Mouse (Mus musculus): ENCODE data around the gene Trnt1. TPM values are rescaled to one million over a fixed set of nuclear protein-coding genes. Genes with fewer than 3 reads are reported as not detected.

The Trnt1 gene
- polyA plus RNA-seq, 1 experiment from 2014 or later = 48.7 TPM

- no peak overlapping the region for H3K27ac ChIP-seq (ENCODE audit: low read length)
- H3K27me3 ChIP-seq (replicated peaks; ENCODE audit: control insufficient read depth, insufficient read depth, low read length) = no peaks in the 10 kb centered on the region
- 73% methylated on average over 4 of the region's 4 CpGs for WGBS
- no peaks in the 10 kb centered on the region for H3K36me3 ChIP-seq (ENCODE audit: control insufficient read depth, insufficient read depth, low read length)
- H3K9ac ChIP-seq (ENCODE audit: low read depth, low read length) = no peak overlapping the region
- no peak overlapping the region for H3K4me3 ChIP-seq (ENCODE audit: low read length)
- peaks cover 13% of the 10 kb centered on the region for H3K4me1 ChIP-seq (ENCODE audit: control insufficient read depth, insufficient read depth, low read length)
- no peak for ATAC-seq
- no peaks in the 10 kb centered on the region for H3K9me3 ChIP-seq (ENCODE audit: control insufficient read depth, low read length)
- no peak overlapping the region for H3K4me2 ChIP-seq (ENCODE audit: low read depth, low read length)
These were observed 2.1 kb upstream of the Trnt1 start for GRCm38 (mm10) chr6:106766774-106767173.

GRCm38 (mm10) chr6:106769290-106769866 lies 458 bp downstream of the Trnt1 start:
- H3K4me2 ChIP-seq (ENCODE audit: low read depth, low read length) = peak overlapping the region; percentile 87
- no peaks in the 10 kb centered on the region for H3K36me3 ChIP-seq (ENCODE audit: control insufficient read depth, insufficient read depth, low read length)
- H3K4me1 ChIP-seq (ENCODE audit: control insufficient read depth, insufficient read depth, low read length) = peaks cover 13% of the 10 kb centered on the region
- no peaks in the 10 kb centered on the region for H3K9me3 ChIP-seq (ENCODE audit: control insufficient read depth, low read length)
- ATAC-seq = peak; percentile 81
- peak overlapping the region; percentile 54; the same call in 1 of the 2 replicates for H3K27ac ChIP-seq (ENCODE audit: low read length)
- under 1% methylated on average over 33 of the region's 33 CpGs for WGBS
- peak overlapping the region; percentile 76 for H3K9ac ChIP-seq (ENCODE audit: low read depth, low read length)
- peak overlapping the region; percentile 89 for H3K4me3 ChIP-seq (ENCODE audit: low read length)
- no peaks in the 10 kb centered on the region for H3K27me3 ChIP-seq (replicated peaks; ENCODE audit: control insufficient read depth, insufficient read depth, low read length)

GRCm38 (mm10) chr6:106770046-106770445 lies 1.1 kb downstream of the Trnt1 start:
- H3K36me3 ChIP-seq (ENCODE audit: control insufficient read depth, insufficient read depth, low read length) = no peaks in the 10 kb centered on the region
- ATAC-seq = no peak
- H3K9ac ChIP-seq (ENCODE audit: low read depth, low read length) = peak overlapping the region; percentile 76
- H3K4me1 ChIP-seq (ENCODE audit: control insufficient read depth, insufficient read depth, low read length) = peaks cover 13% of the 10 kb centered on the region
- WGBS = 50% methylated on average over 4 of the region's 4 CpGs
- no peak overlapping the region for H3K27ac ChIP-seq (ENCODE audit: low read length)
- no peaks in the 10 kb centered on the region for H3K9me3 ChIP-seq (ENCODE audit: control insufficient read depth, low read length)
- peak overlapping the region; percentile 87 for H3K4me2 ChIP-seq (ENCODE audit: low read depth, low read length)
- peak overlapping the region; percentile 89 for H3K4me3 ChIP-seq (ENCODE audit: low read length)
- H3K27me3 ChIP-seq (replicated peaks; ENCODE audit: control insufficient read depth, insufficient read depth, low read length) = no peaks in the 10 kb centered on the region

GRCm38 (mm10) chr6:106787138-106787537 lies 18.2 kb downstream of the Trnt1 start:
- WGBS = 83% methylated on average over 3 of the region's 3 CpGs
- no peak for ATAC-seq
- H3K9ac ChIP-seq (ENCODE audit: low read depth, low read length) = no peak overlapping the region
- H3K36me3 ChIP-seq (ENCODE audit: control insufficient read depth, insufficient read depth, low read length) = 0 out of 2 replicates have a peak, but pooled peaks cover 4% of the 10 kb centered on the region
- no peak overlapping the region for H3K4me3 ChIP-seq (ENCODE audit: low read length)
- no peak overlapping the region for H3K27ac ChIP-seq (ENCODE audit: low read length)
- no peaks in the 10 kb centered on the region for H3K27me3 ChIP-seq (replicated peaks; ENCODE audit: control insufficient read depth, insufficient read depth, low read length)
- H3K9me3 ChIP-seq (ENCODE audit: control insufficient read depth, low read length) = no peaks in the 10 kb centered on the region
- no peaks in the 10 kb centered on the region for H3K4me1 ChIP-seq (ENCODE audit: control insufficient read depth, insufficient read depth, low read length)
- no peak overlapping the region for H3K4me2 ChIP-seq (ENCODE audit: low read depth, low read length)

- peaks cover 8% of the 10 kb centered on the region; the same call in 1 of the 2 replicates for H3K36me3 ChIP-seq (ENCODE audit: control insufficient read depth, insufficient read depth, low read length)
These were observed 22.5 kb downstream of the Trnt1 start for GRCm38 (mm10) chr6:106791429-106791828.

GRCm38 (mm10) chr6:106792486-106792885 lies 23.6 kb downstream of the Trnt1 start:
- H3K4me2 ChIP-seq (ENCODE audit: low read depth, low read length) = no peak overlapping the region
- no peaks in the 10 kb centered on the region for H3K27me3 ChIP-seq (replicated peaks; ENCODE audit: control insufficient read depth, insufficient read depth, low read length)
- no peaks in the 10 kb centered on the region for H3K4me1 ChIP-seq (ENCODE audit: control insufficient read depth, insufficient read depth, low read length)
- no peak overlapping the region for H3K4me3 ChIP-seq (ENCODE audit: low read length)
- no peak overlapping the region for H3K9ac ChIP-seq (ENCODE audit: low read depth, low read length)
- peaks cover 8% of the 10 kb centered on the region; the same call in 1 of the 2 replicates for H3K36me3 ChIP-seq (ENCODE audit: control insufficient read depth, insufficient read depth, low read length)
- no peaks in the 10 kb centered on the region for H3K9me3 ChIP-seq (ENCODE audit: control insufficient read depth, low read length)
- WGBS = 92% methylated on average over 5 of the region's 5 CpGs
- no peak overlapping the region for H3K27ac ChIP-seq (ENCODE audit: low read length)
- ATAC-seq = no peak

More at GRCm38 (mm10) chr6:106791429-106791828, 22.5 kb downstream of the Trnt1 start:
- H3K9me3 ChIP-seq (ENCODE audit: control insufficient read depth, low read length) = no peaks in the 10 kb centered on the region
- no peak overlapping the region for H3K4me3 ChIP-seq (ENCODE audit: low read length)
- no peak overlapping the region for H3K4me2 ChIP-seq (ENCODE audit: low read depth, low read length)
- 89% methylated on average over 8 of the region's 8 CpGs for WGBS
- ATAC-seq = no peak
- H3K27me3 ChIP-seq (replicated peaks; ENCODE audit: control insufficient read depth, insufficient read depth, low read length) = no peaks in the 10 kb centered on the region
- no peak overlapping the region for H3K27ac ChIP-seq (ENCODE audit: low read length)
- H3K4me1 ChIP-seq (ENCODE audit: control insufficient read depth, insufficient read depth, low read length) = no peaks in the 10 kb centered on the region
- H3K9ac ChIP-seq (ENCODE audit: low read depth, low read length) = no peak overlapping the region

GRCm38 (mm10) chr6:106793088-106793487 lies 24.2 kb downstream of the Trnt1 start:
- H3K4me2 ChIP-seq (ENCODE audit: low read depth, low read length) = no peak overlapping the region
- H3K36me3 ChIP-seq (ENCODE audit: control insufficient read depth, insufficient read depth, low read length) = peaks cover 8% of the 10 kb centered on the region; the same call in 1 of the 2 replicates
- no peak for ATAC-seq
- H3K4me1 ChIP-seq (ENCODE audit: control insufficient read depth, insufficient read depth, low read length) = no peaks in the 10 kb centered on the region
- no peaks in the 10 kb centered on the region for H3K27me3 ChIP-seq (replicated peaks; ENCODE audit: control insufficient read depth, insufficient read depth, low read length)
- no peaks in the 10 kb centered on the region for H3K9me3 ChIP-seq (ENCODE audit: control insufficient read depth, low read length)
- WGBS = 92% methylated on average over 7 of the region's 7 CpGs
- H3K4me3 ChIP-seq (ENCODE audit: low read length) = no peak overlapping the region
- no peak overlapping the region for H3K27ac ChIP-seq (ENCODE audit: low read length)
- no peak overlapping the region for H3K9ac ChIP-seq (ENCODE audit: low read depth, low read length)

GRCm38 (mm10) chr6:106793621-106794020 lies 24.7 kb downstream of the Trnt1 start:
- ATAC-seq = no peak
- no peaks in the 10 kb centered on the region for H3K4me1 ChIP-seq (ENCODE audit: control insufficient read depth, insufficient read depth, low read length)
- 91% methylated on average over 10 of the region's 10 CpGs for WGBS
- H3K9me3 ChIP-seq (ENCODE audit: control insufficient read depth, low read length) = no peaks in the 10 kb centered on the region
- no peaks in the 10 kb centered on the region for H3K27me3 ChIP-seq (replicated peaks; ENCODE audit: control insufficient read depth, insufficient read depth, low read length)
- peaks cover 8% of the 10 kb centered on the region; the same call in 1 of the 2 replicates for H3K36me3 ChIP-seq (ENCODE audit: control insufficient read depth, insufficient read depth, low read length)
- H3K27ac ChIP-seq (ENCODE audit: low read length) = no peak overlapping the region
- no peak overlapping the region for H3K4me2 ChIP-seq (ENCODE audit: low read depth, low read length)
- no peak overlapping the region for H3K4me3 ChIP-seq (ENCODE audit: low read length)
- H3K9ac ChIP-seq (ENCODE audit: low read depth, low read length) = no peak overlapping the region

- Histone ChIP-seq H3K36me3 (ENCODE audit: control insufficient read depth, insufficient read depth, low read length) (peaks cover 8% of the 10 kb centered on the region; the same call in 1 of the 2 replicates), H3K4me1 (ENCODE audit: control insufficient read depth, insufficient read depth, low read length) (peaks cover 5% of the 10 kb centered on the region), H3K9me3 (ENCODE audit: control insufficient read depth, low read length) (no peaks in the 10 kb centered on the region), H3K9ac (ENCODE audit: low read depth, low read length) (no peak overlapping the region), H3K4me2 (ENCODE audit: low read depth, low read length) (no peak overlapping the region), H3K27me3 (replicated peaks; ENCODE audit: control insufficient read depth, insufficient read depth, low read length) (no peaks in the 10 kb centered on the region), H3K4me3 (ENCODE audit: low read length) (no peak overlapping the region), H3K27ac (ENCODE audit: low read length) (no peak overlapping the region)
- 85% methylated on average over 13 of the region's 13 CpGs for WGBS
- ATAC-seq = no peak
These were observed 25.3 kb downstream of the Trnt1 start for GRCm38 (mm10) chr6:106794094-106794814.
